Mouse (Mus musculus) B cell, adult 2 months (primary cell): Measurements from ENCODE around the gene Stoml2.

Source experiments
- DNase-seq, 2 experiments: peaks; one replicate each; pipeline ENCODE4 v3.0.0; 2022

Stoml2 gene

GRCm38 (mm10) chr4:43037860-43038566, 6.5 kb upstream of the Stoml2 start:
- DNase-seq: no peak

- DNase-seq: no peak
Observed at GRCm38 (mm10) chr4:43036356-43036755, 4.8 kb upstream of the Stoml2 start.

- DNase-seq: no peak
Observed at GRCm38 (mm10) chr4:43035851-43036250, 4.3 kb upstream of the Stoml2 start.

- DNase-seq: no peak
Observed at GRCm38 (mm10) chr4:43033481-43033880, 2.0 kb upstream of the Stoml2 start.

GRCm38 (mm10) chr4:43032501-43032900, 991 bp upstream of the Stoml2 start:
- DNase-seq: no peak

- no peak for DNase-seq
Observed at GRCm38 (mm10) chr4:43030780-43031230, 705 bp downstream of the Stoml2 start.

- DNase-seq: no peak
Observed at GRCm38 (mm10) chr4:43030352-43030751, 1.2 kb downstream of the Stoml2 start.

GRCm38 (mm10) chr4:43029749-43030148, 1.8 kb downstream of the Stoml2 start:
- no peak for DNase-seq

GRCm38 (mm10) chr4:43029121-43029520, 2.4 kb downstream of the Stoml2 start:
- DNase-seq: no peak

- peak; percentile 92 to 93 for DNase-seq
Observed at GRCm38 (mm10) chr4:43025084-43025960, 6.2 kb downstream of the Stoml2 start, which contains the start of gene Pigo. Gene Pigo (minus strand): TSS chr4:43025819.

- DNase-seq: no peak
Observed at GRCm38 (mm10) chr4:43024673-43025072, 6.8 kb downstream of the Stoml2 start.

GRCm38 (mm10) chr4:43021341-43021740, 10.2 kb downstream of the Stoml2 start:
- DNase-seq: no peak

GRCm38 (mm10) chr4:43020876-43021275, 10.6 kb downstream of the Stoml2 start:
- DNase-seq: no peak

- no peak for DNase-seq
Observed at GRCm38 (mm10) chr4:43019641-43020465, 11.7 kb downstream of the Stoml2 start.

- DNase-seq: no peak
Observed at GRCm38 (mm10) chr4:43019176-43019575, 12.3 kb downstream of the Stoml2 start.

GRCm38 (mm10) chr4:43018156-43018555, 13.4 kb downstream of the Stoml2 start:
- no peak for DNase-seq

- no peak for DNase-seq
Observed at GRCm38 (mm10) chr4:43012091-43012490, 19.4 kb downstream of the Stoml2 start.

- peak; percentile 75 to 79 for DNase-seq
Observed at GRCm38 (mm10) chr4:43010161-43011038, 21.1 kb downstream of the Stoml2 start, which contains the start of gene Fancg. Gene Fancg (minus strand): TSS chr4:43010506.

GRCm38 (mm10) chr4:43005765-43006164, 25.7 kb downstream of the Stoml2 start:
- DNase-seq: peak; percentile 50 to 56

GRCm38 (mm10) chr4:43004951-43005350, 26.6 kb downstream of the Stoml2 start:
- DNase-seq: no peak

GRCm38 (mm10) chr4:43002756-43003439, 28.6 kb downstream of the Stoml2 start:
- no peak for DNase-seq
